ENCODE assay signal across 31 mouse cellular contexts in genomic region chr7:99147494-99147893, GRCm38 (mm10). TPM values are rescaled to one million over a fixed set of nuclear protein-coding genes. Genes with fewer than 3 reads are reported as not detected.
DNase-seq lines count a peak whose midpoint lies in the region; ATAC-seq and TF ChIP-seq lines count a peak whose summit lies in the region.
"Had no signal": no experiment of that assay in that cellular context is flagged by ENCODE, and none has a peak within 500 bp of the region (broad histone marks: within the 10 kb centered on the region; RNA-seq: fewer than 3 reads in every experiment).

No protein-coding gene starts in this region.

- H3K79me2 ChIP-seq in macrophage (ENCODE audit: inconsistent target): no peaks in the 10 kb centered on the region; the same call in 1 of the 2 replicates

- WGBS in liver, embryonic 11.5 days: 78% methylated on average over 7 of the region's 7 CpGs
- WGBS in liver, embryonic 12.5 days (ENCODE audit: insufficient replicate concordance): 69% methylated on average over 7 of the region's 7 CpGs
- 79% methylated on average over 7 of the region's 7 CpGs for WGBS in macrophage (ENCODE audit: missing documents)

- TF ChIP-seq CTCF in bone marrow macrophage, adult 2 months (IDR thresholded peaks at IDR 0.05; ENCODE audit: low read depth, low read length): no peak

- H3K4me1 ChIP-seq in liver, embryonic 11.5 days (replicated peaks; ENCODE audit: control insufficient read depth, insufficient read depth, low read length): 0 out of 2 replicates have a peak, but pooled peaks cover 3% of the 10 kb centered on the region
- H3K4me1 ChIP-seq in liver, embryonic 12.5 days: peaks cover 16% of the 10 kb centered on the region; the same call in 1 of the 2 replicates
- H3K4me1 ChIP-seq in bone marrow macrophage, adult 2 months (ENCODE audit: control insufficient read depth, insufficient read depth, low read length): peaks cover 63% of the 10 kb centered on the region
- H3K4me1 ChIP-seq: midbrain, embryonic 12.5 days; neural tube, embryonic 12.5 days had no signal

- no peak for TF ChIP-seq POLR2A in bone marrow macrophage, adult 2 months (IDR thresholded peaks at IDR 0.05; ENCODE audit: borderline replicate concordance, low read depth, low read length)

- no peak overlapping the region for H3K27ac ChIP-seq in liver, embryonic 11.5 days (ENCODE audit: low read depth, low read length)
- no peak overlapping the region for H3K27ac ChIP-seq in liver, embryonic 12.5 days
- H3K27ac ChIP-seq in bone marrow macrophage, adult 2 months (ENCODE audit: insufficient read depth, low read depth, low read length): peak overlapping the region; percentile 87
- H3K27ac ChIP-seq in macrophage: peak overlapping the region; percentile 63
- H3K27ac ChIP-seq: hindbrain, embryonic 12.5 days; hindbrain, postnatal 0 days; intestine, embryonic 15.5 days; limb, embryonic 12.5 days; liver, embryonic 15.5 days; midbrain, embryonic 12.5 days; neural tube, embryonic 12.5 days; stomach, postnatal 0 days had no signal

- no peak overlapping the region for H3K4me2 ChIP-seq in liver, embryonic 11.5 days
- H3K4me2 ChIP-seq in liver, embryonic 12.5 days: no peak overlapping the region
- H3K4me2 ChIP-seq: heart, embryonic 11.5 days; hindbrain, embryonic 12.5 days; intestine, embryonic 15.5 days; limb, embryonic 12.5 days; liver, embryonic 15.5 days; midbrain, embryonic 12.5 days; neural tube, embryonic 12.5 days had no signal

- H3K27me3 ChIP-seq in liver, embryonic 11.5 days (replicated peaks; ENCODE audit: control insufficient read depth, insufficient read depth, low read length): no peaks in the 10 kb centered on the region
- H3K27me3 ChIP-seq in liver, embryonic 12.5 days (replicated peaks): no peaks in the 10 kb centered on the region
- H3K27me3 ChIP-seq: hindbrain, embryonic 12.5 days; intestine, embryonic 15.5 days; limb, embryonic 12.5 days; liver, embryonic 15.5 days; neural tube, embryonic 12.5 days had no signal

- H3K4me3 ChIP-seq in liver, embryonic 11.5 days (ENCODE audit: low read depth, low read length): no peak overlapping the region
- no peak overlapping the region for H3K4me3 ChIP-seq in liver, embryonic 12.5 days
- H3K4me3 ChIP-seq in bone marrow macrophage, adult 2 months (ENCODE audit: insufficient read depth, low read length): no peak overlapping the region
- H3K4me3 ChIP-seq in macrophage (ENCODE audit: inconsistent target): no peak overlapping the region
- H3K4me3 ChIP-seq: hindbrain, embryonic 12.5 days; intestine, embryonic 15.5 days; limb, embryonic 12.5 days; liver, embryonic 15.5 days; megakaryocyte, embryonic 14.5 days; midbrain, embryonic 12.5 days; myocyte; neural tube, embryonic 12.5 days had no signal

- DNase-seq in liver, embryonic 11.5 days (ENCODE audit: low spot score): no peak
- peak; percentile 79 for DNase-seq in A20 (ENCODE audit: low read depth, low spot score)
- no peak for DNase-seq in right cerebral cortex, postnatal 36 days (ENCODE audit: low spot score in 2 of 2)
- no peak for DNase-seq in kidney, postnatal 36 days
- DNase-seq: adrenal gland, adult 2 months; adrenal gland, postnatal 36 days; cerebellum, adult 8-10 months; cerebellum, postnatal 36 days; gastrocnemius, postnatal 25 days; heart, adult 11 months; heart, postnatal 36 days; kidney, adult 9 months; kidney, postnatal 10 days; lung, postnatal 36 days had no signal

- no peaks in the 10 kb centered on the region for H3K36me3 ChIP-seq in liver, embryonic 11.5 days (ENCODE audit: control insufficient read depth, insufficient read depth, low read length)
- H3K36me3 ChIP-seq in liver, embryonic 12.5 days: no peaks in the 10 kb centered on the region
- no peaks in the 10 kb centered on the region for H3K36me3 ChIP-seq in macrophage (ENCODE audit: inconsistent target)
- H3K36me3 ChIP-seq: hindbrain, embryonic 12.5 days; intestine, embryonic 15.5 days; limb, embryonic 12.5 days; liver, embryonic 15.5 days; midbrain, embryonic 12.5 days; neural tube, embryonic 12.5 days had no signal

- no peaks in the 10 kb centered on the region for H3K9me3 ChIP-seq in liver, embryonic 11.5 days (ENCODE audit: control insufficient read depth, low read length)
- no peaks in the 10 kb centered on the region for H3K9me3 ChIP-seq in liver, embryonic 12.5 days (replicated peaks)
- H3K9me3 ChIP-seq: hindbrain, embryonic 12.5 days; intestine, embryonic 15.5 days; limb, embryonic 12.5 days; liver, embryonic 15.5 days; megakaryocyte, embryonic 14.5 days; midbrain, embryonic 12.5 days; neural tube, embryonic 12.5 days had no signal

- no peak for ATAC-seq in liver, embryonic 11.5 days (replicated peaks; ENCODE audit: low FRiP score)
- no peak for ATAC-seq in liver, embryonic 12.5 days
- ATAC-seq: activated CD4-positive, CD25-positive, alpha-beta regulatory T cell, adult 4 months; CD4-positive, CD25-positive, alpha-beta regulatory T cell, adult 4 months; forebrain, embryonic 14.5 days; hindbrain, postnatal 0 days; intestine, embryonic 15.5 days had no signal

- 0 out of 2 replicates have a peak overlapping the region, but pooled peaks have one; percentile 5 for H3K9ac ChIP-seq in liver, embryonic 11.5 days (ENCODE audit: low read depth, low read length)
- no peak overlapping the region for H3K9ac ChIP-seq in liver, embryonic 12.5 days
- H3K9ac ChIP-seq: hindbrain, embryonic 12.5 days; intestine, embryonic 15.5 days; limb, embryonic 12.5 days; liver, embryonic 15.5 days; midbrain, embryonic 12.5 days; neural tube, embryonic 12.5 days had no signal

RNA-seq across cellular contexts. Expression of gene Uvrag, which starts 6.6 kb away (rescaled TPM):
- polyA plus RNA-seq in liver, embryonic 11.5 days (2014; fragmentation: Nextera tagmentation; extraction: Ambion mirVana): 14.5 and 16.2 TPM in 2 replicates
- polyA plus RNA-seq in liver, embryonic 12.5 days (2016; fragmentation: Nextera tagmentation; extraction: Ambion mirVana): 13.5 and 15.1 TPM in 2 replicates
- polyA plus RNA-seq in bone marrow macrophage, adult 2 months (2012; ENCODE audit: insufficient read depth, insufficient read length, missing spikeins): 48.2 and 61.3 TPM in 2 replicates
- total RNA-seq in macrophage (2018; cell fraction: chromatin; rRNA removed): 100 to 1,000 TPM in 25 of 26 experiments, 10 to 100 TPM in 1; 50.7 to 434 (median 284) TPM
- 10 to 100 TPM; 34.5 to 59.0 (median 45.3) TPM for total RNA-seq in macrophage (2018; cell fraction: cytosol; rRNA removed)
- total RNA-seq in macrophage (2018; cell fraction: nucleus; rRNA removed): 100 to 1,000 TPM in 23 of 26 experiments, 10 to 100 TPM in 3; 61.5 to 335 (median 157) TPM
- polyA plus RNA-seq in macrophage (2018): 29.6 to 32.2 TPM (median 30.1 TPM) in 3 replicates

RNA-seq across cellular contexts. Expression of gene Dgat2, which starts 35.0 kb away (rescaled TPM):
- polyA plus RNA-seq in liver, embryonic 11.5 days (2014; fragmentation: Nextera tagmentation; extraction: Ambion mirVana): 59.9 and 60.1 TPM in 2 replicates
- 57.5 and 59.3 TPM in 2 replicates for polyA plus RNA-seq in liver, embryonic 12.5 days (2016; fragmentation: Nextera tagmentation; extraction: Ambion mirVana)
- 0.35 and 0.56 TPM in 2 replicates for polyA plus RNA-seq in bone marrow macrophage, adult 2 months (2012; ENCODE audit: insufficient read depth, insufficient read length, missing spikeins)
- total RNA-seq in macrophage (2018; cell fraction: chromatin; rRNA removed): 1 to 10 TPM in 1 of 26 experiments, under 1 TPM in 3, not detected in 22; 0.38 to 1.5 (median 0.58) TPM
- total RNA-seq in macrophage (2018; cell fraction: cytosol; rRNA removed): under 1 TPM; 0.24 to 0.88 (median 0.48) TPM
- total RNA-seq in macrophage (2018; cell fraction: nucleus; rRNA removed): 1 to 10 TPM in 2 of 26 experiments, under 1 TPM in 15, not detected in 9; 0.22 to 1.0 (median 0.56) TPM
- 0.22 to 0.55 TPM (median 0.42 TPM) in 3 replicates for polyA plus RNA-seq in macrophage (2018)

Comparison
In these comparisons a context has a peak if more than half of its experiments do, and no peak if none do; other contexts are left out.
1. H3K27ac ChIP-seq: peak in bone marrow macrophage, adult 2 months (single experiment) and macrophage (single experiment); none in liver, embryonic 11.5 days (single experiment) and liver, embryonic 12.5 days (single experiment).
2. RNA of gene Dgat2, which starts 35.0 kb away (polyA plus RNA-seq): 59.9 to 60.1 TPM in liver, embryonic 11.5 days and 57.5 to 59.3 TPM in liver, embryonic 12.5 days; 0.35 to 0.56 TPM in bone marrow macrophage, adult 2 months and 0.22 to 0.55 TPM in macrophage; every median in the first group is over 10 times any median in the second.